Comparison of ENCODE assay signal across 10 mouse cellular contexts in the genomic region with DNA sequence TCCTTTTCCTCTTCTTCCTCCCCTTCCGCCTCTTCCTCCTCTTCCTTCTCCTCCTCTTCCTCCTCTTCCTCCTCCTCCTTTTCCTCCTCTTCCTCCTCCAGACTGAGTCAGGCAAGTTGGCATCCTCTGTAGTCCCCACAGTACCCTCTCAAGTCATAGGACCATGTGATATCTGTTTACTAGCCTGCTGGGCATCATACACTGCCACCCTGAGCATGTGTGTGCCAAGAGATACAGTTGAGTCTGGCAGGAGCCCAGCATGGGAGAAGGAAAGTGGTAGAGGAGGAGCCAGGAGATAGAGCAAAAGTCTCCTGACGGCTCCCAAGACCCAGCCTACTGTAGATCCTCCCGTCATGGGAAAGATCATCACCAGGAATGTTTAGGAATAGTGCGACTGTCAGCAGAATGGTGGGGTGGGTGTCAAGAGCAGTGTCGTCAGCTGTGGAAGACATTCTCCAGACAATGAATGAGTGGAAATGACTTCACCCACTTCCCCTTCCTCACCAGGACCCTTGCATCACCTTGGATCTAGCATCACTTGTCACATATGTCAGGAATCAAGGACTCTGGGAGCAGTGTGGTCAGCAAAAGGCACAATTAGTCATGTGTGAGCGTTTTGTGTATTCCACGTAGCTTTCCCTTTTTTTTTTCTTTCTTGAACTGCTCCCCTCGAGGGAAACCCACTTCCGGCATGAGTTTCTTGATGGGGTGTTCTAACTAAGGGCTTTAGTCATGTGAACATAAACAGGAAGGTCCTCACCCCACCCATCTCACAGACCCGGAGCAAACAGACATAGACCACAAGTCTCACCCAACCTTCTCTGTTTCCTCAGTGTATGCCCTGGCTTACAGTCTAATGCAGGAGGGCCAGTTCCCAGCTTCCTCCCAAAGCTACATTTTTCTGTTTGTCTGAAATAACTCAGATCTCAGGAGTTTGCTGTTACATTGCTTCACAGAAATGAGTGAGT.
DNase-seq lines count a peak whose midpoint lies in the region; ATAC-seq lines count a peak whose summit lies in the region.
"Had no signal": no experiment of that assay in that cellular context is flagged by ENCODE, and none has a peak within 500 bp of the region (broad histone marks: within the 10 kb centered on the region; RNA-seq: fewer than 3 reads in every experiment).

No protein-coding gene starts in this region.

- H3K4me3 ChIP-seq in embryonic facial prominence, embryonic 14.5 days (ENCODE audit: low read depth, low read length): no peak overlapping the region
- H3K4me3 ChIP-seq in embryonic facial prominence, embryonic 10.5 days: no peak overlapping the region
- peak overlapping the region; percentile 51 for H3K4me3 ChIP-seq in megakaryocyte, embryonic 14.5 days (replicated peaks)
- H3K4me3 ChIP-seq in hindbrain, embryonic 13.5 days: no peak overlapping the region

- no peaks in the 10 kb centered on the region for H3K9me3 ChIP-seq in embryonic facial prominence, embryonic 14.5 days (ENCODE audit: control insufficient read depth, low read length)
- no peaks in the 10 kb centered on the region for H3K9me3 ChIP-seq in embryonic facial prominence, embryonic 10.5 days
- H3K9me3 ChIP-seq in megakaryocyte, embryonic 14.5 days: peaks cover 28% of the 10 kb centered on the region
- H3K9me3 ChIP-seq in hindbrain, embryonic 13.5 days: no peaks in the 10 kb centered on the region

- DNase-seq in embryonic facial prominence, embryonic 14.5 days (ENCODE audit: low spot score): peak; percentile 26
- DNase-seq in embryonic facial prominence, embryonic 10.5 days (ENCODE audit: low spot score): no peak
- peak; percentile 68 for DNase-seq in CD4-positive, CD25-positive, alpha-beta regulatory T cell, adult 2 months (ENCODE audit: low read depth, low spot score)
- peak; percentile 20 to 24 for DNase-seq in heart, postnatal 10 days
- DNase-seq in gastrocnemius, postnatal 10 days: no peak
- no peak for DNase-seq in frontal cortex, adult 2 months (ENCODE audit: extremely low spot score in 1 of 2, low spot score in 1 of 2)
- DNase-seq: cerebellum, postnatal 10 days; right cerebral cortex, postnatal 25 days had no signal

- no peak overlapping the region for H3K9ac ChIP-seq in embryonic facial prominence, embryonic 14.5 days (ENCODE audit: low read depth, low read length)
- no peak overlapping the region for H3K9ac ChIP-seq in hindbrain, embryonic 13.5 days

- H3K4me2 ChIP-seq in embryonic facial prominence, embryonic 14.5 days (ENCODE audit: low read depth, low read length): no peak overlapping the region
- no peak overlapping the region for H3K4me2 ChIP-seq in hindbrain, embryonic 13.5 days

- WGBS in embryonic facial prominence, embryonic 14.5 days: 58% methylated on average over 10 of the region's 10 CpGs
- 80% methylated on average over 10 of the region's 10 CpGs for WGBS in embryonic facial prominence, embryonic 10.5 days
- whole genome bisulfite sequencing in hindbrain, embryonic 13.5 days: 81% methylated on average over 10 of the region's 10 CpGs

- H3K4me1 ChIP-seq in embryonic facial prominence, embryonic 14.5 days (ENCODE audit: control insufficient read depth, insufficient read depth, low read length): no peaks in the 10 kb centered on the region
- H3K4me1 ChIP-seq in embryonic facial prominence, embryonic 10.5 days: peaks cover 17% of the 10 kb centered on the region
- H3K4me1 ChIP-seq in megakaryocyte, embryonic 14.5 days: peaks cover 33% of the 10 kb centered on the region
- H3K4me1 ChIP-seq in hindbrain, embryonic 13.5 days (replicated peaks): peaks cover 11% of the 10 kb centered on the region; the same call in 1 of the 2 replicates

- no peak for ATAC-seq in embryonic facial prominence, embryonic 14.5 days (ENCODE audit: low read depth)
- ATAC-seq in hindbrain, embryonic 13.5 days (ENCODE audit: low FRiP score): no peak

- no peaks in the 10 kb centered on the region for H3K36me3 ChIP-seq in embryonic facial prominence, embryonic 14.5 days (ENCODE audit: control insufficient read depth, insufficient read depth, low read length)
- no peaks in the 10 kb centered on the region for H3K36me3 ChIP-seq in embryonic facial prominence, embryonic 10.5 days (replicated peaks)
- H3K36me3 ChIP-seq in megakaryocyte, embryonic 14.5 days (replicated peaks; ENCODE audit: low read length): no peaks in the 10 kb centered on the region
- H3K36me3 ChIP-seq in hindbrain, embryonic 13.5 days: no peaks in the 10 kb centered on the region

- no peak overlapping the region for H3K27ac ChIP-seq in embryonic facial prominence, embryonic 14.5 days (replicated peaks; ENCODE audit: low read depth, low read length)
- no peak overlapping the region for H3K27ac ChIP-seq in embryonic facial prominence, embryonic 10.5 days (replicated peaks)
- no peak overlapping the region for H3K27ac ChIP-seq in hindbrain, embryonic 13.5 days

- intact Hi-C loops in heart, postnatal 10 days (cut with DNase I): no loop called here

- H3K27me3 ChIP-seq in embryonic facial prominence, embryonic 14.5 days (replicated peaks; ENCODE audit: control insufficient read depth, insufficient read depth, low read length): no peaks in the 10 kb centered on the region
- 0 out of 2 replicates have a peak, but pooled peaks cover 4% of the 10 kb centered on the region for H3K27me3 ChIP-seq in embryonic facial prominence, embryonic 10.5 days (replicated peaks; ENCODE audit: low read depth, poor library complexity, severe bottlenecking)
- H3K27me3 ChIP-seq in megakaryocyte, embryonic 14.5 days (replicated peaks): no peaks in the 10 kb centered on the region
- H3K27me3 ChIP-seq in hindbrain, embryonic 13.5 days: no peaks in the 10 kb centered on the region

Comparison
In these comparisons a context has a peak if more than half of its experiments do, and no peak if none do; other contexts are left out.
1. DNase-seq: peak in embryonic facial prominence, embryonic 14.5 days (single experiment), CD4-positive, CD25-positive, alpha-beta regulatory T cell, adult 2 months (single experiment) and heart, postnatal 10 days (2 of 2); none in embryonic facial prominence, embryonic 10.5 days (single experiment), gastrocnemius, postnatal 10 days (single experiment) and frontal cortex, adult 2 months (0 of 2).